In the genomic region with DNA sequence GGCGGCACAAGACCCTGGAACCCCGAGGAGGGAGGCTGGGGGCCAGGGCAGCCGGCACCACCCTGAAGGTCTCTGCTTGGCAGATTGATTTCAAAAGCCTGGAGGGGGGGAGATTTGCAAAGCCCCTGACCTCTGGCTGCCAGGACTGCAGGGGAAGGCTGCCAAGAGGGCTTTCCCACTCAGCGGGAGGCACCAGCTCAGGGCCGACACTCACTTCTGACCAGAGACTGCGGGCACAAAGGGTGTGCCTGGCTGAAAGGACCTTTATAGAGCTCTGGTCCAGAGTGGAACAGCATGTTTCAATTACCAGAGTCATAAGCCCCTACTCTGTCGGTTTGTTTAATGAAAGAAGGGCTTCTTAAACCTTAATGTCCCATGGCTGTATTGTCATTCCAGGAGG, we compare ENCODE assay signal across 10 mouse cellular contexts. TPM values are rescaled to one million over a fixed set of nuclear protein-coding genes. Genes with fewer than 3 reads are reported as not detected.
DNase-seq lines count a peak whose midpoint lies in the region; ATAC-seq lines count a peak whose summit lies in the region.
"Had no signal": no experiment of that assay in that cellular context is flagged by ENCODE, and none has a peak within 500 bp of the region (broad histone marks: within the 10 kb centered on the region; RNA-seq: fewer than 3 reads in every experiment).

No protein-coding gene starts in this region.

- H3K9ac ChIP-seq in kidney, embryonic 14.5 days (ENCODE audit: low read depth, low read length) = no peak overlapping the region
- no peak overlapping the region for H3K9ac ChIP-seq in hindbrain, embryonic 12.5 days
- H3K9ac ChIP-seq in midbrain, embryonic 15.5 days = no peak overlapping the region

- WGBS in kidney, embryonic 14.5 days = 6% methylated on average over 7 of the region's 7 CpGs
- WGBS in hindbrain, embryonic 12.5 days = 6% methylated on average over 7 of the region's 7 CpGs
- 8% methylated on average over 7 of the region's 7 CpGs for WGBS in midbrain, embryonic 15.5 days

- H3K4me1 ChIP-seq in kidney, embryonic 14.5 days (ENCODE audit: control insufficient read depth, insufficient read depth, low read length) = peaks cover 20% of the 10 kb centered on the region
- H3K4me1 ChIP-seq in hindbrain, embryonic 12.5 days = peaks cover 24% of the 10 kb centered on the region
- peaks cover 17% of the 10 kb centered on the region for H3K4me1 ChIP-seq in midbrain, embryonic 15.5 days

- H3K4me3 ChIP-seq in kidney, embryonic 14.5 days (ENCODE audit: low read length) = no peak overlapping the region
- no peak overlapping the region for H3K4me3 ChIP-seq in hindbrain, embryonic 12.5 days
- H3K4me3 ChIP-seq in midbrain, embryonic 15.5 days = no peak overlapping the region
- H3K4me3 ChIP-seq: myocyte had no signal

- intact Hi-C loops in heart, postnatal 14 days (cut with DNase I) = no loop called here

- no peak overlapping the region for H3K27ac ChIP-seq in kidney, embryonic 14.5 days (ENCODE audit: low read depth, low read length)
- peak overlapping the region; percentile 44 for H3K27ac ChIP-seq in hindbrain, embryonic 12.5 days
- no peak overlapping the region for H3K27ac ChIP-seq in midbrain, embryonic 15.5 days

- ATAC-seq in kidney, embryonic 14.5 days (ENCODE audit: low FRiP score, low TSS enrichment) = peak; percentile 33; the same call in 1 of the 2 replicates
- ATAC-seq in hindbrain, embryonic 12.5 days (ENCODE audit: low FRiP score) = no peak
- 0 out of 2 replicates have a peak, but pooled peaks have one; percentile 30 for ATAC-seq in midbrain, embryonic 15.5 days (replicated peaks)

- H3K36me3 ChIP-seq in kidney, embryonic 14.5 days (ENCODE audit: control insufficient read depth, insufficient read depth, low read length) = no peaks in the 10 kb centered on the region
- no peaks in the 10 kb centered on the region for H3K36me3 ChIP-seq in hindbrain, embryonic 12.5 days
- H3K36me3 ChIP-seq in midbrain, embryonic 15.5 days (replicated peaks) = no peaks in the 10 kb centered on the region

- H3K27me3 ChIP-seq in kidney, embryonic 14.5 days (ENCODE audit: control insufficient read depth, insufficient read depth, low read length) = no peaks in the 10 kb centered on the region
- H3K27me3 ChIP-seq in hindbrain, embryonic 12.5 days = peaks cover 12% of the 10 kb centered on the region; the same call in 1 of the 2 replicates
- 0 out of 2 replicates have a peak, but pooled peaks cover 6% of the 10 kb centered on the region for H3K27me3 ChIP-seq in midbrain, embryonic 15.5 days (replicated peaks)

- no peaks in the 10 kb centered on the region for H3K9me3 ChIP-seq in kidney, embryonic 14.5 days (ENCODE audit: control insufficient read depth, low read length)
- H3K9me3 ChIP-seq in hindbrain, embryonic 12.5 days (replicated peaks) = no peaks in the 10 kb centered on the region
- no peaks in the 10 kb centered on the region for H3K9me3 ChIP-seq in midbrain, embryonic 15.5 days

- DNase-seq in kidney, postnatal 14 days = no peak
- DNase-seq in embryo, embryonic 10 days (ENCODE audit: low spot score) = peak; percentile 72
- DNase-seq in left cerebral cortex, adult 9 months (ENCODE audit: low spot score in 2 of 2) = no peak
- no peak for DNase-seq in spleen, postnatal 36 days (ENCODE audit: low spot score in 2 of 2)
- no peak for DNase-seq in heart, postnatal 14 days

- no peak overlapping the region for H3K4me2 ChIP-seq in kidney, embryonic 14.5 days (replicated peaks; ENCODE audit: low read depth, low read length)
- peak overlapping the region; percentile 26; the same call in 1 of the 2 replicates for H3K4me2 ChIP-seq in hindbrain, embryonic 12.5 days (replicated peaks)
- H3K4me2 ChIP-seq in midbrain, embryonic 15.5 days = peak overlapping the region; percentile 0; the same call in 1 of the 2 replicates

RNA-seq across cellular contexts. Expression of gene Scube1, which starts 46.7 kb away (rescaled TPM):
- polyA plus RNA-seq in kidney, embryonic 14.5 days (2014; fragmentation: Nextera tagmentation; extraction: Ambion mirVana) = 4.7 and 7.4 TPM in 2 replicates
- 32.4 and 33.2 TPM in 2 replicates for polyA plus RNA-seq in hindbrain, embryonic 12.5 days (2016; fragmentation: Nextera tagmentation; extraction: Ambion mirVana)
- polyA plus RNA-seq in midbrain, embryonic 15.5 days (2015; fragmentation: Nextera tagmentation; extraction: Ambion mirVana) = 13.4 and 14.8 TPM in 2 replicates
- total RNA-seq in heart, postnatal 14 days (2021) = 1 to 10 TPM; 3.7 to 4.0 TPM
- total RNA-seq: common myeloid progenitor, adult 5-6 weeks had no signal
- polyA plus RNA-seq: myocyte had no signal
